Mouse (Mus musculus): ENCODE data around the gene Pla2g1b. TPM values are rescaled to one million over a fixed set of nuclear protein-coding genes. Genes with fewer than 3 reads are reported as not detected.

Gene Pla2g1b
- 0.88 and 1.1 TPM in 2 replicates for polyA plus RNA-seq (2015; fragmentation: Nextera tagmentation; extraction: Ambion mirVana)

GRCm38 (mm10) chr5:115465642-115466420 lies at the start of gene Pla2g1b:
Pla2g1b (plus strand) TSS chr5:115466262.
- WGBS, result 32% methylated on average over 9 of the region's 9 CpGs
- no peak within 1 kb of the TSS; the same call in 1 of the 2 replicates for H3K27ac ChIP-seq (replicated peaks)
- no peak within 1 kb of the TSS for H3K4me3 ChIP-seq
- no peaks in the 10 kb centered on the region for H3K27me3 ChIP-seq (replicated peaks)
- H3K4me1 ChIP-seq, result peaks cover 6% of the 10 kb centered on the region; the same call in 1 of the 2 replicates
- H3K36me3 ChIP-seq, result no peaks in the 10 kb centered on the region
- no peak within 1 kb of the TSS for H3K4me2 ChIP-seq
- no peak within 1 kb of the TSS for H3K9ac ChIP-seq
- H3K9me3 ChIP-seq, result no peaks in the 10 kb centered on the region
- no peak for ATAC-seq (ENCODE audit: extremely low read depth, insufficient number of reproducible peaks, low FRiP score, low TSS enrichment)

GRCm38 (mm10) chr5:115428831-115429358 lies 37.2 kb upstream of the Pla2g1b start:
- peak overlapping the region; percentile 95 for H3K4me2 ChIP-seq
- H3K27ac ChIP-seq (replicated peaks), result no peak overlapping the region
- 1% methylated on average over 20 of the region's 20 CpGs for WGBS
- peak overlapping the region; percentile 89 for H3K4me3 ChIP-seq
- H3K9me3 ChIP-seq, result no peaks in the 10 kb centered on the region
- ATAC-seq (ENCODE audit: extremely low read depth, insufficient number of reproducible peaks, low FRiP score, low TSS enrichment), result no peak
- peaks cover 30% of the 10 kb centered on the region for H3K4me1 ChIP-seq
- peaks cover 4% of the 10 kb centered on the region; the same call in 1 of the 2 replicates for H3K36me3 ChIP-seq
- H3K9ac ChIP-seq, result peak overlapping the region; percentile 92
- H3K27me3 ChIP-seq (replicated peaks), result peaks cover 52% of the 10 kb centered on the region

- Histone ChIP-seq H3K4me3 (peak within 1 kb of the TSS; percentile 89), H3K36me3 (peaks cover 4% of the 10 kb centered on the region; the same call in 1 of the 2 replicates), H3K9me3 (no peaks in the 10 kb centered on the region), H3K27ac (replicated peaks) (peak within 1 kb of the TSS; percentile 15; the same call in 1 of the 2 replicates), H3K4me1 (peaks cover 30% of the 10 kb centered on the region), H3K9ac (peak within 1 kb of the TSS; percentile 92), H3K27me3 (replicated peaks) (peaks cover 52% of the 10 kb centered on the region), H3K4me2 (peak within 1 kb of the TSS; percentile 95)
- WGBS, result under 1% methylated on average over 55 of the region's 117 CpGs
- ATAC-seq (ENCODE audit: extremely low read depth, insufficient number of reproducible peaks, low FRiP score, low TSS enrichment), result no peak; the same call in 1 of the 2 replicates
These were observed 36.5 kb upstream of the Pla2g1b start, which contains the start of gene Msi1 for GRCm38 (mm10) chr5:115429359-115430186. Msi1 (plus strand) TSS chr5:115429599.

GRCm38 (mm10) chr5:115430187-115430960 lies 35.7 kb upstream of the Pla2g1b start:
- Histone ChIP-seq H3K36me3 (peaks cover 4% of the 10 kb centered on the region; the same call in 1 of the 2 replicates), H3K4me2 (peak overlapping the region; percentile 95), H3K4me3 (peak overlapping the region; percentile 89), H3K27me3 (replicated peaks) (peaks cover 48% of the 10 kb centered on the region), H3K27ac (replicated peaks) (peak overlapping the region; percentile 15; the same call in 1 of the 2 replicates), H3K9me3 (no peaks in the 10 kb centered on the region), H3K9ac (peak overlapping the region; percentile 92), H3K4me1 (peaks cover 30% of the 10 kb centered on the region)
- WGBS, result under 1% methylated on average over 56 of the region's 73 CpGs
- no peak for ATAC-seq (ENCODE audit: extremely low read depth, insufficient number of reproducible peaks, low FRiP score, low TSS enrichment)

GRCm38 (mm10) chr5:115431061-115431897 lies 34.8 kb upstream of the Pla2g1b start:
- 0 out of 2 replicates have a peak overlapping the region, but pooled peaks have one; percentile 7 for H3K27ac ChIP-seq (replicated peaks)
- peaks cover 50% of the 10 kb centered on the region for H3K27me3 ChIP-seq (replicated peaks)
- 18% methylated on average over 14 of the region's 14 CpGs for WGBS
- H3K4me1 ChIP-seq, result peaks cover 38% of the 10 kb centered on the region
- H3K9me3 ChIP-seq, result no peaks in the 10 kb centered on the region
- peak overlapping the region; percentile 95 for H3K4me2 ChIP-seq
- peak overlapping the region; percentile 89 for H3K4me3 ChIP-seq
- peak overlapping the region; percentile 92 for H3K9ac ChIP-seq
- ATAC-seq (ENCODE audit: extremely low read depth, insufficient number of reproducible peaks, low FRiP score, low TSS enrichment), result no peak
- H3K36me3 ChIP-seq, result peaks cover 4% of the 10 kb centered on the region; the same call in 1 of the 2 replicates

- Histone ChIP-seq H3K4me2 (peak overlapping the region; percentile 95), H3K27ac (replicated peaks) (0 out of 2 replicates have a peak overlapping the region, but pooled peaks have one; percentile 7), H3K4me3 (no peak overlapping the region; the same call in 1 of the 2 replicates), H3K9me3 (no peaks in the 10 kb centered on the region), H3K36me3 (peaks cover 4% of the 10 kb centered on the region; the same call in 1 of the 2 replicates), H3K27me3 (replicated peaks) (peaks cover 44% of the 10 kb centered on the region), H3K4me1 (peaks cover 44% of the 10 kb centered on the region), H3K9ac (peak overlapping the region; percentile 57)
- ATAC-seq (ENCODE audit: extremely low read depth, insufficient number of reproducible peaks, low FRiP score, low TSS enrichment), result no peak
- 20% methylated on average over 7 of the region's 7 CpGs for WGBS
These were observed 34.2 kb upstream of the Pla2g1b start for GRCm38 (mm10) chr5:115431898-115432259.

GRCm38 (mm10) chr5:115432395-115432794 lies 33.7 kb upstream of the Pla2g1b start:
- ATAC-seq (ENCODE audit: extremely low read depth, insufficient number of reproducible peaks, low FRiP score, low TSS enrichment), result no peak
- 82% methylated on average over 11 of the region's 11 CpGs for WGBS
- Histone ChIP-seq H3K4me1 (peaks cover 46% of the 10 kb centered on the region), H3K4me2 (peak overlapping the region; percentile 95; the same call in 1 of the 2 replicates), H3K4me3 (no peak overlapping the region), H3K9me3 (no peaks in the 10 kb centered on the region), H3K9ac (no peak overlapping the region; the same call in 1 of the 2 replicates), H3K27me3 (replicated peaks) (peaks cover 39% of the 10 kb centered on the region), H3K27ac (replicated peaks) (no peak overlapping the region), H3K36me3 (peaks cover 4% of the 10 kb centered on the region; the same call in 1 of the 2 replicates)

- no peak overlapping the region for H3K4me3 ChIP-seq
- H3K27ac ChIP-seq (replicated peaks), result no peak overlapping the region
- H3K36me3 ChIP-seq, result peaks cover 4% of the 10 kb centered on the region; the same call in 1 of the 2 replicates
- peaks cover 52% of the 10 kb centered on the region for H3K4me1 ChIP-seq
- ATAC-seq (ENCODE audit: extremely low read depth, insufficient number of reproducible peaks, low FRiP score, low TSS enrichment), result no peak
- peaks cover 31% of the 10 kb centered on the region for H3K27me3 ChIP-seq (replicated peaks)
- no peaks in the 10 kb centered on the region for H3K9me3 ChIP-seq
- H3K9ac ChIP-seq, result no peak overlapping the region
- H3K4me2 ChIP-seq, result no peak overlapping the region
- 79% methylated on average over 8 of the region's 8 CpGs for WGBS
These were observed 32.9 kb upstream of the Pla2g1b start for GRCm38 (mm10) chr5:115433191-115433590.

- ATAC-seq (ENCODE audit: extremely low read depth, insufficient number of reproducible peaks, low FRiP score, low TSS enrichment), result no peak
- peaks cover 48% of the 10 kb centered on the region for H3K4me1 ChIP-seq
- H3K36me3 ChIP-seq, result peaks cover 9% of the 10 kb centered on the region; the same call in 1 of the 2 replicates
These were observed 31.7 kb upstream of the Pla2g1b start for GRCm38 (mm10) chr5:115434280-115434852.

More at GRCm38 (mm10) chr5:115434280-115434852, 31.7 kb upstream of the Pla2g1b start:
- H3K4me3 ChIP-seq, result no peak overlapping the region
- no peak overlapping the region for H3K9ac ChIP-seq
- H3K27me3 ChIP-seq (replicated peaks), result peaks cover 19% of the 10 kb centered on the region
- no peak overlapping the region for H3K27ac ChIP-seq (replicated peaks)
- no peaks in the 10 kb centered on the region for H3K9me3 ChIP-seq
- H3K4me2 ChIP-seq, result no peak overlapping the region
- 65% methylated on average over 11 of the region's 11 CpGs for WGBS

All from heart, embryonic 13.5 days (tissue).